In the genomic region with DNA sequence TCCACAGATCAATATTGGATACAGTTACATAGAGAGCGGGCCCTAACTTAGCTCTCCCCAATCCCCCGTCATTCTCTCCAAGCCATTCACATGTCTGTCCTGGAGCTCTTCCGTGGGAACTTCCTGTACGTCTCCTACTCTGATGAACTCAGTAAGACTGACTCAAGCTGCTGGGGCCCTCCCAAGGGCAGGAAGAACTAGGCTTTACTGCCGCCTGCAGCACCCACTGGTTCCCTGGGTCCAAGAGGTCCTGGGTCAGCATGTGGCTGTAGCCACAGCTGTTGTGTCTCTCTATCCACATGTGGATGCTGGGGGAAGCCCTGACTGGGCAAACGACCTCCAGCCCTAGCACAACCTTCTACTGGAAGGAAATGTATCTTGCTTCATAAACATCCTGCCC, we compare ENCODE assay signal across 24 mouse cellular contexts. TPM values are rescaled to one million over a fixed set of nuclear protein-coding genes. Genes with fewer than 3 reads are reported as not detected.
A peak's percentile ranks its signal among the peaks of the same experiment; 100 is the strongest.
DNase-seq lines count a peak whose midpoint lies in the region; ATAC-seq and TF ChIP-seq lines count a peak whose summit lies in the region.
"Had no signal": no experiment of that assay in that cellular context is flagged by ENCODE, and none has a peak within 500 bp of the region (broad histone marks: within the 10 kb centered on the region; RNA-seq: fewer than 3 reads in every experiment).

No protein-coding gene starts in this region.

- no peak for TF ChIP-seq POLR2A in lung, adult 2 months (IDR thresholded peaks at IDR 0.05; ENCODE audit: borderline replicate concordance, extremely low read depth, low read depth, low read length)

- peaks cover 4% of the 10 kb centered on the region; the same call in 1 of the 2 replicates for H3K4me1 ChIP-seq in lung, adult 2 months (ENCODE audit: control insufficient read depth, insufficient read depth, low read length)
- H3K4me1 ChIP-seq: forebrain, embryonic 15.5 days had no signal

- ATAC-seq in CD4-positive, CD25-positive, alpha-beta regulatory T cell, adult 4 months: no peak
- ATAC-seq: activated CD4-positive, CD25-positive, alpha-beta regulatory T cell, adult 4 months; forebrain, embryonic 15.5 days; Patski had no signal

- no peak for TF ChIP-seq CTCF in lung, adult 2 months (IDR thresholded peaks at IDR 0.05; ENCODE audit: insufficient read depth, low read length)

- WGBS in lung, adult 2 months: 28% methylated on average over 6 of the region's 6 CpGs

- no peak overlapping the region for H3K4me3 ChIP-seq in lung, adult 2 months (replicated peaks; ENCODE audit: extremely low read depth, low read depth, low read length)
- H3K4me3 ChIP-seq: embryonic facial prominence, embryonic 13.5 days; forebrain, embryonic 15.5 days; heart, adult 2 months; heart, embryonic 12.5 days; hindbrain, embryonic 10.5 days had no signal

- peak; percentile 13 for DNase-seq in CD4-positive, CD25-positive, alpha-beta regulatory T cell, adult 2 months (ENCODE audit: low read depth, low spot score)
- DNase-seq in kidney, postnatal 10 days: peak; percentile 30
- DNase-seq in kidney, adult 8-10 months: no peak
- peak; percentile 70 for DNase-seq in lung, postnatal 10 days
- no peak for DNase-seq in lung, adult 2 months
- DNase-seq in lung, postnatal 36 days: peak; percentile 37
- no peak for DNase-seq in gastrocnemius, postnatal 25 days
- DNase-seq: adrenal gland, postnatal 14 days; B cell, adult 2 months; cerebellum, adult 11-12 months; cerebellum, adult 9-10 months; cerebellum, postnatal 25 days; heart, adult 2 months had no signal

RNA-seq across cellular contexts. Expression of gene Tmigd1, which starts 27.2 kb away (rescaled TPM):
- polyA plus RNA-seq in CD4-positive, CD25-positive, alpha-beta regulatory T cell, adult 4 months (2017; shearing (Covaris generic)): under 1 TPM in 1 of 2 experiments, not detected in 1; 0.65 TPM
- 0.10 and 0.39 TPM in 2 replicates for polyA plus RNA-seq in lung, adult 2 months (2012; rRNA removed)
- not detected for total RNA-seq in gastrocnemius, postnatal 25 days (2021)
- total RNA-seq: CH12.LX; gastrocnemius, adult 8-10 months had no signal
- polyA plus RNA-seq: cortical plate, adult 2 months; embryonic facial prominence, embryonic 13.5 days; forebrain, embryonic 15.5 days; heart, embryonic 12.5 days; hindbrain, embryonic 14.5 days had no signal

RNA-seq across cellular contexts. Expression of gene Cpd, which starts 27.9 kb away (rescaled TPM):
- polyA plus RNA-seq in CD4-positive, CD25-positive, alpha-beta regulatory T cell, adult 4 months (2017; shearing (Covaris generic)): 1 to 10 TPM; 3.5 to 4.0 TPM
- 36.9 and 49.0 TPM in 2 replicates for polyA plus RNA-seq in lung, adult 2 months (2012; rRNA removed)
- total RNA-seq in gastrocnemius, postnatal 25 days (2021): 10 to 100 TPM; 26.3 to 30.5 TPM

RNA-seq across cellular contexts. Expression of gene Blmh, which starts 49.8 kb away (rescaled TPM):
- 100 to 1,000 TPM in 1 of 2 experiments, 10 to 100 TPM in 1; 81.9 to 102 TPM for polyA plus RNA-seq in CD4-positive, CD25-positive, alpha-beta regulatory T cell, adult 4 months (2017; shearing (Covaris generic))
- polyA plus RNA-seq in lung, adult 2 months (2012; rRNA removed): 10.4 and 20.1 TPM in 2 replicates
- 10 to 100 TPM; 25.8 to 30.3 TPM for total RNA-seq in gastrocnemius, postnatal 25 days (2021)

Comparison
In these comparisons a context has a peak if more than half of its experiments do, and no peak if none do; other contexts are left out.
1. DNase-seq: peak in CD4-positive, CD25-positive, alpha-beta regulatory T cell, adult 2 months (single experiment), kidney, postnatal 10 days (single experiment), lung, postnatal 10 days (single experiment) and lung, postnatal 36 days (single experiment); none in kidney, adult 8-10 months (0 of 2), lung, adult 2 months (single experiment) and gastrocnemius, postnatal 25 days (single experiment).